Mouse (Mus musculus): ENCODE measurements around the gene Efcab12.

DNA sequence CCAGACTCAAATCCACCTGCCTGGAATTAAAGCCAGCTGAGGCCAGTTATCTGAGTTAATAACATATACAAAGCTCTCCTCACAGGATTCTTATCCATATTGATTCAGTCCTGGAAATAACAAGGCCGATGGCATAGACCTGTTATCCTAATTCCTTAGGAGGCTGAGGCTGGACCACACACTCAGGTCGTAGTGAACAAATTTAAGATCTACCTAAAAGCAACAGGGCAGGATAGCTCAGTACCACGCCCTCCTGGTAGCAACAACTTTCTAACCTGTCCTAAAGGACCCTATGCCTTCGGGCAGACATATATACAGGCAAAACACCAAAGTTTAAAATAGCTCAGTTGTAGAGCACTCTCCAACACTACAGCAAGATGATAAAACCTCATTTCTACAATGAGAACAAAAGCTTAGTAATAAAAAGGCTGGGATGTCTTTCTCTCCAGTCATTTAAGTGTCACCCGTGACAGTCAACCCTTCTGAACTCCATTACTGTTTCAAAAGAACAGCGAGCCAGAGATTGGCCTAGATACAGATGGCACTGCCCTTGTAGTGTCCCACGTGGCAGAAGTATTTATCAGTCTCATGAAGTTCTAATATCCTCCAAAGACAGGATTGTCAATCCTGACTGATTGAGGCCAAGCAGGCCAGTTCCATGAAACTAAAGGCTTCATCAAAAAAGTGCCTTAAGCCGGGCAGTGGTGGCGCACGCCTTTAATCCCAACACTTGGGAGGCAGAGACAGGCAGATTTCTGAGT is 33.6 kb downstream of the Efcab12 start:
- TF ChIP-seq NRF1 (IDR thresholded peaks at IDR 0.05; ENCODE audit: low read depth, low read length) (no peak), KAT2A (IDR thresholded peaks at IDR 0.05; ENCODE audit: insufficient replicate concordance, low read length) (no peak), HCFC1 (IDR thresholded peaks at IDR 0.05; ENCODE audit: low read depth, low read length) (no peak), POLR2A (IDR thresholded peaks at IDR 0.05; ENCODE audit: low read depth, low read length) (peak; percentile 35; the same call in 1 of the 2 replicates), CTCF (conservative IDR thresholded peaks at IDR 0.05 in 1 of 2, IDR thresholded peaks at IDR 0.05 in 1 of 2; ENCODE audit: low read depth in 2 of 2, low read length in 2 of 2) (no peak), ZKSCAN1 (IDR thresholded peaks at IDR 0.05; ENCODE audit: borderline replicate concordance, low read depth, low read length) (no peak), USF2 (conservative IDR thresholded peaks at IDR 0.05; ENCODE audit: low read depth, low read length) (no peak), RAD21 (IDR thresholded peaks at IDR 0.05; ENCODE audit: low read depth, low read length) (no peak), MAX (IDR thresholded peaks at IDR 0.05; ENCODE audit: low read length) (no peak), EP300 (IDR thresholded peaks at IDR 0.05; ENCODE audit: low read length) (no peak), MXI1 (IDR thresholded peaks at IDR 0.05; ENCODE audit: low read depth, low read length) (no peak), TCF12 (IDR thresholded peaks at IDR 0.05; ENCODE audit: low read depth, low read length) (no peak), JUN (IDR thresholded peaks at IDR 0.05; ENCODE audit: insufficient read depth, low read depth, low read length) (no peak)

All from CH12.LX (cell line).